14 mouse cellular contexts compared by ENCODE assay signal in the genomic region with DNA sequence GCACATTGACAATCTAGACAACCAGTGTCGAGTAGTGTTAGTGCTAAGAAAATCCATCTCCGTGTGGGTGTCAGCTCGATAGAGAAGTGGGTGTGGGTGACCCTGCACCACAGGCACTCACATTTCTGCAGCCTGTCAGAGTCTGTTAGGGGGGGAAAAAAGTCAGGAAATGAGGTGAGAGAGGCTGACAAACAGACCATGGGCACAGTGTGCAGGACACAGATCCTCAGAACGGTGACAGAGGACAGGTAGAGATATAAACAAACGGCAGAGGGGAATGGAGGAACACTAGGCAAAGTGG. TPM values are rescaled to one million over a fixed set of nuclear protein-coding genes. Genes with fewer than 3 reads are reported as not detected.
A peak's percentile ranks its signal among the peaks of the same experiment; 100 is the strongest.
DNase-seq lines count a peak whose midpoint lies in the region; ATAC-seq and TF ChIP-seq lines count a peak whose summit lies in the region.
"Had no signal": no experiment of that assay in that cellular context is flagged by ENCODE, and none has a peak within 500 bp of the region (broad histone marks: within the 10 kb centered on the region; RNA-seq: fewer than 3 reads in every experiment).

No protein-coding gene starts in this region.

- H3K4me1 ChIP-seq in heart, embryonic 15.5 days (replicated peaks): peaks cover 7% of the 10 kb centered on the region
- H3K4me1 ChIP-seq in forebrain, embryonic 13.5 days: peaks cover 24% of the 10 kb centered on the region
- peaks cover 6% of the 10 kb centered on the region; the same call in 1 of the 2 replicates for H3K4me1 ChIP-seq in hindbrain, postnatal 0 days (ENCODE audit: insufficient read depth, low read length)
- H3K4me1 ChIP-seq in midbrain, embryonic 16.5 days (ENCODE audit: control insufficient read depth, insufficient read depth, low read length): peaks cover 8% of the 10 kb centered on the region; the same call in 1 of the 2 replicates
- no peaks in the 10 kb centered on the region for H3K4me1 ChIP-seq in liver, embryonic 11.5 days (replicated peaks; ENCODE audit: control insufficient read depth, insufficient read depth, low read length)

- DNase-seq in heart, postnatal 14 days: no peak
- DNase-seq in hindbrain, postnatal 0 days (ENCODE audit: low spot score): no peak
- DNase-seq in right cerebral cortex, postnatal 25 days: no peak
- no peak for DNase-seq in liver, embryonic 11.5 days (ENCODE audit: low spot score)
- no peak for DNase-seq in layer of hippocampus, adult 8-10 months (ENCODE audit: low spot score in 2 of 2)
- DNase-seq: kidney, postnatal 14 days; lung, postnatal 36 days had no signal

- no peak overlapping the region for H3K9ac ChIP-seq in heart, embryonic 15.5 days
- H3K9ac ChIP-seq in forebrain, embryonic 13.5 days: no peak overlapping the region
- no peak overlapping the region for H3K9ac ChIP-seq in hindbrain, postnatal 0 days (replicated peaks; ENCODE audit: low read length)
- H3K9ac ChIP-seq in midbrain, embryonic 16.5 days (ENCODE audit: low read depth, low read length): no peak overlapping the region
- no peak overlapping the region for H3K9ac ChIP-seq in liver, embryonic 11.5 days (ENCODE audit: low read depth, low read length)
- H3K9ac ChIP-seq: embryonic facial prominence, embryonic 13.5 days; limb, embryonic 12.5 days had no signal

- no peak for ATAC-seq in heart, embryonic 15.5 days (replicated peaks; ENCODE audit: insufficient number of reproducible peaks, insufficient read depth, low FRiP score, low read depth)
- ATAC-seq in forebrain, embryonic 13.5 days: no peak
- ATAC-seq in hindbrain, postnatal 0 days: no peak
- peak; percentile 52; the same call in 1 of the 2 replicates for ATAC-seq in midbrain, embryonic 16.5 days
- ATAC-seq in liver, embryonic 11.5 days (replicated peaks; ENCODE audit: low FRiP score): no peak

- 11% methylated on average over 5 of the region's 5 CpGs for WGBS in heart, embryonic 15.5 days
- WGBS in forebrain, embryonic 13.5 days: 35% methylated on average over 5 of the region's 5 CpGs
- WGBS in hindbrain, postnatal 0 days: 38% methylated on average over 5 of the region's 5 CpGs
- WGBS in midbrain, embryonic 16.5 days: 22% methylated on average over 5 of the region's 5 CpGs
- 42% methylated on average over 5 of the region's 5 CpGs for WGBS in liver, embryonic 11.5 days

- H3K27me3 ChIP-seq in heart, embryonic 15.5 days: no peaks in the 10 kb centered on the region
- no peaks in the 10 kb centered on the region for H3K27me3 ChIP-seq in forebrain, embryonic 13.5 days
- H3K27me3 ChIP-seq in hindbrain, postnatal 0 days (ENCODE audit: insufficient read depth, low read length): no peaks in the 10 kb centered on the region
- H3K27me3 ChIP-seq in midbrain, embryonic 16.5 days (ENCODE audit: control insufficient read depth, insufficient read depth, low read depth, low read length): no peaks in the 10 kb centered on the region
- H3K27me3 ChIP-seq in liver, embryonic 11.5 days (replicated peaks; ENCODE audit: control insufficient read depth, insufficient read depth, low read length): no peaks in the 10 kb centered on the region
- H3K27me3 ChIP-seq: embryonic facial prominence, embryonic 13.5 days; limb, embryonic 12.5 days had no signal

- H3K9me3 ChIP-seq in heart, embryonic 15.5 days (replicated peaks): no peaks in the 10 kb centered on the region
- H3K9me3 ChIP-seq in forebrain, embryonic 13.5 days (replicated peaks): no peaks in the 10 kb centered on the region
- H3K9me3 ChIP-seq in hindbrain, postnatal 0 days (ENCODE audit: low read length): no peaks in the 10 kb centered on the region
- no peaks in the 10 kb centered on the region for H3K9me3 ChIP-seq in midbrain, embryonic 16.5 days (replicated peaks; ENCODE audit: control insufficient read depth, low read length, poor library complexity, severe bottlenecking)
- no peaks in the 10 kb centered on the region for H3K9me3 ChIP-seq in liver, embryonic 11.5 days (ENCODE audit: control insufficient read depth, low read length)
- H3K9me3 ChIP-seq: embryonic facial prominence, embryonic 13.5 days; G1E; limb, embryonic 12.5 days had no signal

- no peaks in the 10 kb centered on the region for H3K36me3 ChIP-seq in heart, embryonic 15.5 days
- no peaks in the 10 kb centered on the region for H3K36me3 ChIP-seq in forebrain, embryonic 13.5 days (ENCODE audit: poor library complexity, severe bottlenecking)
- H3K36me3 ChIP-seq in hindbrain, postnatal 0 days (ENCODE audit: insufficient read depth, low read length): no peaks in the 10 kb centered on the region
- no peaks in the 10 kb centered on the region for H3K36me3 ChIP-seq in midbrain, embryonic 16.5 days (ENCODE audit: control insufficient read depth, insufficient read depth, low read length)
- H3K36me3 ChIP-seq in liver, embryonic 11.5 days (ENCODE audit: control insufficient read depth, insufficient read depth, low read length): no peaks in the 10 kb centered on the region
- H3K36me3 ChIP-seq: embryonic facial prominence, embryonic 13.5 days; G1E; limb, embryonic 12.5 days had no signal

- H3K27ac ChIP-seq in heart, embryonic 15.5 days: no peak overlapping the region
- peak overlapping the region; percentile 21; the same call in 1 of the 2 replicates for H3K27ac ChIP-seq in forebrain, embryonic 13.5 days
- peak overlapping the region; percentile 38; the same call in 1 of the 2 replicates for H3K27ac ChIP-seq in hindbrain, postnatal 0 days
- 0 out of 2 replicates have a peak overlapping the region, but pooled peaks have one; percentile 4 for H3K27ac ChIP-seq in midbrain, embryonic 16.5 days (ENCODE audit: low read length)
- H3K27ac ChIP-seq in liver, embryonic 11.5 days (ENCODE audit: low read depth, low read length): no peak overlapping the region
- H3K27ac ChIP-seq: embryonic facial prominence, embryonic 13.5 days; limb, embryonic 12.5 days had no signal

- peak overlapping the region; percentile 23; the same call in 1 of the 2 replicates for H3K4me2 ChIP-seq in heart, embryonic 15.5 days
- H3K4me2 ChIP-seq in forebrain, embryonic 13.5 days: 0 out of 2 replicates have a peak overlapping the region, but pooled peaks have one; percentile 14
- no peak overlapping the region for H3K4me2 ChIP-seq in hindbrain, postnatal 0 days (ENCODE audit: low read depth, low read length)
- no peak overlapping the region for H3K4me2 ChIP-seq in midbrain, embryonic 16.5 days (ENCODE audit: low read length)
- no peak overlapping the region for H3K4me2 ChIP-seq in liver, embryonic 11.5 days
- H3K4me2 ChIP-seq: embryonic facial prominence, embryonic 13.5 days; limb, embryonic 12.5 days had no signal

- intact Hi-C loops in heart, postnatal 14 days (cut with DNase I): no loop called here

- no peak for TF ChIP-seq CTCF in hindbrain, postnatal 0 days (IDR thresholded peaks at IDR 0.05; ENCODE audit: low read depth)

- H3K4me3 ChIP-seq in heart, embryonic 15.5 days: no peak overlapping the region
- no peak overlapping the region for H3K4me3 ChIP-seq in forebrain, embryonic 13.5 days
- no peak overlapping the region for H3K4me3 ChIP-seq in hindbrain, postnatal 0 days (ENCODE audit: low read length)
- H3K4me3 ChIP-seq in midbrain, embryonic 16.5 days (ENCODE audit: low read depth, low read length): no peak overlapping the region
- H3K4me3 ChIP-seq in liver, embryonic 11.5 days (ENCODE audit: low read depth, low read length): no peak overlapping the region
- H3K4me3 ChIP-seq: embryonic facial prominence, embryonic 13.5 days; limb, embryonic 12.5 days had no signal

RNA-seq across cellular contexts. Expression of a gene that starts 19.3 kb away (rescaled TPM):
- polyA plus RNA-seq in heart, embryonic 15.5 days (2015; fragmentation: Nextera tagmentation; extraction: Ambion mirVana): 0.15 and 0.46 TPM in 2 replicates
- not detected for total RNA-seq in heart, postnatal 14 days (2021)
- polyA plus RNA-seq in forebrain, embryonic 13.5 days (2015; fragmentation: Nextera tagmentation; extraction: Ambion mirVana): 0.35 and 0.62 TPM in 2 replicates
- total RNA-seq in hindbrain, postnatal 0 days (2014; rRNA removed): 2.6 and 3.1 TPM in 2 replicates
- polyA plus RNA-seq in hindbrain, postnatal 0 days (2015; fragmentation: Nextera tagmentation; extraction: Ambion mirVana): 2.2 and 2.4 TPM in 2 replicates
- 2.4 and 2.6 TPM in 2 replicates for polyA plus RNA-seq in midbrain, embryonic 16.5 days (2015; fragmentation: Nextera tagmentation; extraction: Ambion mirVana)
- polyA plus RNA-seq in liver, embryonic 11.5 days (2014; fragmentation: Nextera tagmentation; extraction: Ambion mirVana): 0.12 and 0.14 TPM in 2 replicates
- under 1 TPM in 3 of 4 experiments, not detected in 1; 0.20 to 0.52 (median 0.25) TPM for total RNA-seq in layer of hippocampus, adult 8-10 months (2022)
- polyA plus RNA-seq: G1E; limb, embryonic 12.5 days had no signal

RNA-seq across cellular contexts. Expression of a gene that starts 41.6 kb away (rescaled TPM):
- 0.05 and 1.1 TPM in 2 replicates for polyA plus RNA-seq in heart, embryonic 15.5 days (2015; fragmentation: Nextera tagmentation; extraction: Ambion mirVana)
- under 1 TPM in 1 of 2 experiments, not detected in 1; 0.12 TPM for total RNA-seq in heart, postnatal 14 days (2021)
- 4.5 and 5.6 TPM in 2 replicates for polyA plus RNA-seq in forebrain, embryonic 13.5 days (2015; fragmentation: Nextera tagmentation; extraction: Ambion mirVana)
- 5.6 and 7.5 TPM in 2 replicates for total RNA-seq in hindbrain, postnatal 0 days (2014; rRNA removed)
- 14.6 and 15.8 TPM in 2 replicates for polyA plus RNA-seq in hindbrain, postnatal 0 days (2015; fragmentation: Nextera tagmentation; extraction: Ambion mirVana)
- polyA plus RNA-seq in midbrain, embryonic 16.5 days (2015; fragmentation: Nextera tagmentation; extraction: Ambion mirVana): 18.3 and 20.9 TPM in 2 replicates
- 0.16 and 0.18 TPM in 2 replicates for polyA plus RNA-seq in liver, embryonic 11.5 days (2014; fragmentation: Nextera tagmentation; extraction: Ambion mirVana)
- under 1 TPM; 0.12 to 0.48 (median 0.44) TPM for total RNA-seq in layer of hippocampus, adult 8-10 months (2022)
- polyA plus RNA-seq: G1E; gonadal fat pad, adult 2 months had no signal

Comparison
In these comparisons a context has a peak if more than half of its experiments do, and no peak if none do; other contexts are left out.
1. H3K27ac ChIP-seq: peak in forebrain, embryonic 13.5 days (single experiment), hindbrain, postnatal 0 days (single experiment) and midbrain, embryonic 16.5 days (single experiment); none in heart, embryonic 15.5 days (single experiment) and liver, embryonic 11.5 days (single experiment).
2. H3K4me2 ChIP-seq: peak in heart, embryonic 15.5 days (single experiment) and forebrain, embryonic 13.5 days (single experiment); none in hindbrain, postnatal 0 days (single experiment), midbrain, embryonic 16.5 days (single experiment) and liver, embryonic 11.5 days (single experiment).